Mouse (Mus musculus): ENCODE data around the gene Cfap74. TPM values are rescaled to one million over a fixed set of nuclear protein-coding genes. Genes with fewer than 3 reads are reported as not detected.

Gene Cfap74
- polyA plus RNA-seq, 1 experiment: 21.9 TPM

DNA sequence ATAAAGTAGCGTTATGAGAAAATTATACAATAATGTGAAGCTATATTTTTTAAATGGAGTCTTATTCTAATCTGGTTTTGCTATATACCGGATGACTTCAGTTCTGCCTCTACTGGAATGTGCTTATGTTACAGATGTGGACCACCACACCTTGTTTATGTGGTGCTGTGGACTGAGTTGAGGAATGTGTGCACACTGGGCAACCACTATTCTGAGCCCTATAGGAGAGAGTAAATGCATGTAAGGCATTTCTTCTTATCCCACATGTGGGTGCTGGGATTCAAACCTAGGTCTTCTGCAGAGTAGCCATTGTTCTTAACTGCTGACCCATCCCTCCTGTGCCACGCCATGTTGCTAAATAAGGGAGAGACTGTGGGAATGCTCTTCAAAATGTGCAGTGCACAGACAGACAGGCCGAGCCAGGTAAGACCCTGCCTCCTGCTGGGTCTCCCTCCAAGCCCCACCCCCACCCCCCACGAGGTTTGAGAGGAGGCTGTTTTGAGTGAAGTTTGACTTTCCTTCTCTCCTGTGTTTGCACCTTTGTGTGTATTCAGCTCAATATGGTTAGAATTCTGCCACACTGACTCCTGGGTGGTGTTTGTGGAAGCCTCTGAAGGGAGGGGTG lies 96.8 kb downstream of the Cfap74 start:
- Histone ChIP-seq H3K4me1 (ENCODE audit: control insufficient read depth, insufficient read depth, low read length) (peaks cover 11% of the 10 kb centered on the region), H3K4me3 (ENCODE audit: insufficient read depth, low read length) (no peak overlapping the region), H3K27ac (ENCODE audit: insufficient read depth, low read length) (no peak overlapping the region)
- TF ChIP-seq CTCF (IDR thresholded peaks at IDR 0.05; ENCODE audit: extremely low read depth, insufficient read depth, low read length): no peak
- TF ChIP-seq POLR2A (IDR thresholded peaks at IDR 0.05; ENCODE audit: extremely low read depth, insufficient read depth, low read length): no peak

DNA sequence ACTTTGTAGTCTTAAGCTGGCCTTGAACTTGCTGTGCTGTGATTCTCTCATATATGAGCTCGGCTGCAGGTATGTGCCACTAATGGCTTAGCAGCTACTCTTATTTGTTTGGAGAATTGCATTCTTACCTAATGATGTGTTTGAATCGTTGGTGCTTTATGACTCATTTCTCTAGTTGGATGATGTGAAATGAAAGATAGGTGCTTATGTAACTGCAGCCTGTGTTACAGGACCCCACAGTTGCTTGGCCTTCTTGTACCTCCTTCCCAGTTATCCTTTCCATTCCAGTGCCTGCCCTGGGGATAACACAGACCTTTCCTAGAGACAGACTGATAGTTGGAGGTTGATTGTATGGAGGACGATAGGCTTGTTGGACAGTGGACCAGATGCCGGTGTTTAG lies 99.6 kb downstream of the Cfap74 start:
- peaks cover 15% of the 10 kb centered on the region for H3K4me1 ChIP-seq (ENCODE audit: control insufficient read depth, insufficient read depth, low read length)
- TF ChIP-seq POLR2A (IDR thresholded peaks at IDR 0.05; ENCODE audit: extremely low read depth, insufficient read depth, low read length) (no peak), CTCF (IDR thresholded peaks at IDR 0.05; ENCODE audit: extremely low read depth, insufficient read depth, low read length) (no peak)
- no peak overlapping the region for H3K4me3 ChIP-seq (ENCODE audit: insufficient read depth, low read length)
- 0 out of 2 replicates have a peak overlapping the region, but pooled peaks have one; percentile 10 for H3K27ac ChIP-seq (ENCODE audit: insufficient read depth, low read length)

DNA sequence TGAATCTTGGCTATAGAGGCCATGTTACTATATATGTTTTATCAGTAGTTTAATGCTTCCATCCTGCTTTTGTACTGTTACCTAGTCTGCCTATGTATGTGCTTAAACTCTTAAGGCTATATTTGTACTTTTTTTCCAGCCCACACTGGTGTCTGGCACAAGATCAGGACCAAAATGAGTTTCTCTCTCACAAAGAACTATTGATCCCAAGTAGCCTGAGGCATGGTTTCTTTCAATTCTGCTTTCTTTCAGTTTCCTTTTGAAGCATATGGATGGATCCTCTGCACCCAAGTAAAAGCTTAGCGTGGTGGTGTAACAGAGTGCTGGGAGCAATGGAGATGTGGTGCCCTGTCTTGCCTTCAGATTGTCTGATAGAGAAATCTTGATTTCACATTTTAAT lies 102.0 kb downstream of the Cfap74 start:
- H3K4me3 ChIP-seq (ENCODE audit: insufficient read depth, low read length): no peak overlapping the region
- peaks cover 11% of the 10 kb centered on the region; the same call in 1 of the 2 replicates for H3K4me1 ChIP-seq (ENCODE audit: control insufficient read depth, insufficient read depth, low read length)
- H3K27ac ChIP-seq (ENCODE audit: insufficient read depth, low read length): no peak overlapping the region
- TF ChIP-seq CTCF (IDR thresholded peaks at IDR 0.05; ENCODE audit: extremely low read depth, insufficient read depth, low read length) (no peak), POLR2A (IDR thresholded peaks at IDR 0.05; ENCODE audit: extremely low read depth, insufficient read depth, low read length) (no peak)

DNA sequence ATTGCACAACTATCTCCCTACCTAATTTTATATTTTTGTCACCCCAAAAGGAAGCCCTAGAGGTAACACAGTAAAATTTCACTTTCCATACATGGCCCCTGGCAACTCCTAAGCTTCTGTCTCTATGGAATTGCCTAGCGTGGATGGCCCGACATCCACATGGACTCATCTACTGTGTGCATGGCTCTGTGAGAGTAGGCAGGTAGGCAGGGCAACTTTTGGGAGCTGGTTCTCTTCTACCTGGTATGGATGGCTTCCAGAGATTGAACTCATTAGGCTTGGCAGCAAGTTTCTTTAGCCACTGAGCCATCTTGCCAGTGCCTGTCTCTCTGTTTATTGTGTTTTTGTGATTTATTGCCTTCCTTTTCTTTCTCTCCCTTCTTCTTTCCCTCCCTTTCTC lies 105.8 kb downstream of the Cfap74 start:
- peaks cover 9% of the 10 kb centered on the region; the same call in 1 of the 2 replicates for H3K4me1 ChIP-seq (ENCODE audit: control insufficient read depth, insufficient read depth, low read length)
- H3K27ac ChIP-seq (ENCODE audit: insufficient read depth, low read length): no peak overlapping the region
- no peak overlapping the region for H3K4me3 ChIP-seq (ENCODE audit: insufficient read depth, low read length)
- TF ChIP-seq CTCF (IDR thresholded peaks at IDR 0.05; ENCODE audit: extremely low read depth, insufficient read depth, low read length): no peak
- no peak for TF ChIP-seq POLR2A (IDR thresholded peaks at IDR 0.05; ENCODE audit: extremely low read depth, insufficient read depth, low read length)

Other genes starting within 250 kb of the Cfap74 start
- gene Ski, start 186.6 kb upstream of the Cfap74 start, polyA plus RNA-seq (2012; rRNA removed): 69.0 and 70.3 TPM in 2 replicates
- 36.5 and 37.5 TPM in 2 replicates for gene Faap20, start 159.4 kb upstream of the Cfap74 start, polyA plus RNA-seq (2012; rRNA removed)
- 295 and 315 TPM in 2 replicates for gene Prkcz, start 47.8 kb upstream of the Cfap74 start, polyA plus RNA-seq (2012; rRNA removed)
- gene Gabrd, start 11.1 kb upstream of the Cfap74 start, polyA plus RNA-seq (2012; rRNA removed): 129 and 141 TPM in 2 replicates
- 2.1 and 2.7 TPM in 2 replicates for gene Tmem52, start 59.9 kb downstream of the Cfap74 start, polyA plus RNA-seq (2012; rRNA removed)
- gene Gnb1, start 82.2 kb downstream of the Cfap74 start, polyA plus RNA-seq (2012; rRNA removed): 725 and 733 TPM in 2 replicates
- 66.9 and 70.1 TPM in 2 replicates for gene Nadk, start 153.2 kb downstream of the Cfap74 start, polyA plus RNA-seq (2012; rRNA removed)
- gene Slc35e2, start 192.2 kb downstream of the Cfap74 start, polyA plus RNA-seq (2012; rRNA removed): 16.8 and 18.1 TPM in 2 replicates
- gene Cdk11b, start 215.7 kb downstream of the Cfap74 start, polyA plus RNA-seq (2012; rRNA removed): 48.0 and 48.2 TPM in 2 replicates
- gene Gm10563, start 236.2 kb downstream of the Cfap74 start, polyA plus RNA-seq (2012; rRNA removed): not detected in 2 replicates
- gene Mmp23, start 244.2 kb downstream of the Cfap74 start, polyA plus RNA-seq (2012; rRNA removed): 5.9 and 6.0 TPM in 2 replicates